Mouse (Mus musculus) E14TG2a.4 (cell line): Measurements from ENCODE around the gene Csrnp3.

Experiments used
- H3K27me3 ChIP-seq: 2 replicates; pipeline ENCODE4 v1.6.1; 2014; ENCODE audit warnings: low read length, control low read depth; ENCODE audit not compliant: insufficient read depth
- H3K36me3 ChIP-seq: 2 replicates; pipeline ENCODE4 v1.6.1; 2014; ENCODE audit warnings: low read length, control low read depth; ENCODE audit not compliant: insufficient read depth
- H3K4me1 ChIP-seq: replicated peaks from 2 replicates; pipeline ENCODE4 v1.6.1; 2014; ENCODE audit warnings: low read depth, low read length, control low read depth
- H3K4me3 ChIP-seq: replicated peaks from 2 replicates; pipeline ENCODE4 v1.5.1; 2014; ENCODE audit warnings: mild to moderate bottlenecking, low read length
- H3K9me3 ChIP-seq: 2 replicates; pipeline ENCODE4 v1.6.1; 2014; ENCODE audit warnings: low read length, control low read depth
- CTCF ChIP-seq: conservative IDR thresholded peaks from 2 replicates; pipeline ENCODE4 v1.5.1; 2014; ENCODE audit warnings: low read length
- NANOG ChIP-seq: IDR thresholded peaks from 2 replicates; pipeline ENCODE4 v1.6.1; 2014; ENCODE audit warnings: borderline replicate concordance, low read length, mixed read lengths
- POU5F1 ChIP-seq: IDR thresholded peaks from 2 replicates; pipeline ENCODE4 v1.6.1; 2014; ENCODE audit warnings: low read length, borderline replicate concordance

Gene Csrnp3

DNA sequence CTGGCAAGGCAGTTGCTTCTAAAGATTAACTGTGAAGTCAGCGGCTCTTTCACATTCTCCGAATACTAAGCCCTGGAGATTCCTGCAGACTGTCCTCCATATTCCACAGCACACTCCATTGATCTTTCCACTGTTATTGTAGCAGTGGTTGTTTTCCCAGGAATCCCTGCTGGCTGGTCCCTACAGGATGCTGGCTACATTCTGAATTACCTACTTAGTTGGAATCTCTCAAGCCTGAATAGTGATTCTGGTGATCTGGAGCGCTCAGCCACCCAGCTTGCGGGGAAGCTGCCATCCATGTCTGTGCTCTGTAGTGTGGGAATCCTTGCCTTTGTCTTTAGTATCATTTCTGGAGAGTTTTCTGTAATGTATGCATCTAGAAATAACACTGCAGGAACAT, 51.5 kb downstream of the Csrnp3 start:
- Histone ChIP-seq H3K9me3 (no peaks in the 10 kb centered on the region), H3K4me1 (0 out of 2 replicates have a peak, but pooled peaks cover 6% of the 10 kb centered on the region), H3K4me3 (no peak overlapping the region), H3K27me3 (no peaks in the 10 kb centered on the region), H3K36me3 (no peaks in the 10 kb centered on the region)
- TF ChIP-seq NANOG (no peak), POU5F1 (no peak), CTCF (no peak)

DNA sequence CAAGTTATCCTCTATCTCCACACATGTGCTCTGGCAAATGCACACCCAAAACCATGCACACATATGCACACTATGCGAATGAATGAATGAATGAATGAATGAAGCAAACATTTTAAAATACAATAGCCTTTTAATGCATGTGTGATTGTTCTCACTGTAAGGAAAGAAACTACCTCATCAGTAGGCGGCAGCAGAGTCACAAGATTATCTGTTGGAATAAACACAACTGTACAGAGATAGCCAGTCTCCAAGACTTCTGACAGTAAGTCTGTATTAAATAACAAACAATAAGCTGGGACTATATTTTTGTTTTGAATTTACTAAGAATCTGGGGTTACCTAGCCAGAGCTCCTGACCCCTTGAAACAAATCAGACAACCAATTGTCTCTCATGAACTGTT, 53.9 kb downstream of the Csrnp3 start:
- no peaks in the 10 kb centered on the region for H3K36me3 ChIP-seq
- TF ChIP-seq NANOG: no peak
- no peak for TF ChIP-seq POU5F1
- TF ChIP-seq CTCF: no peak

DNA sequence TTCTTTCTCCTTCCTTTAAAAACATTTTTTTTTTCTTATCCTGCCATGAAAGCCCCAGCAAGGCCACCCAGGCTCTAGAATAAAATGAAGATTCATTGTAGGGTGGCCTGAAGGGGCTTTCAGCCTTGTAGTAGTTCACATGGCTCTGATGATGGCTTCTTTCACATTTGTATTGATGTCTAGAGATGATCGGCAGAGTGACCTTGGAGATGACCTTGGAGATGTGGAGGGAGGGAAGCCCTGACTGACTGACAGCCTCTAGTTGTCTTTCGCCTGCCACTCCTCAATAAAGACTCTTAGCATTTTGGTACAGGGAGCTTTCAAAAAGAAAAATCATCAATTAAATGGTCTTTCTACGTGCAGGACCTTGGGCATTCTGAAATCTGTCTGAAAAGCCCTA, 63.0 kb downstream of the Csrnp3 start:
- H3K9me3 ChIP-seq: no peaks in the 10 kb centered on the region
- TF ChIP-seq NANOG (peak; percentile 25; the same call in 1 of the 2 replicates), CTCF (no peak)
- peaks cover 40% of the 10 kb centered on the region for H3K4me1 ChIP-seq
- no peaks in the 10 kb centered on the region for H3K27me3 ChIP-seq
- no peak overlapping the region for H3K4me3 ChIP-seq
- H3K36me3 ChIP-seq: no peaks in the 10 kb centered on the region

More for the DNA sequence above, 53.9 kb downstream of the Csrnp3 start:
- Histone ChIP-seq H3K4me3 (no peak overlapping the region), H3K27me3 (no peaks in the 10 kb centered on the region), H3K9me3 (no peaks in the 10 kb centered on the region), H3K4me1 (0 out of 2 replicates have a peak, but pooled peaks cover 6% of the 10 kb centered on the region)

DNA sequence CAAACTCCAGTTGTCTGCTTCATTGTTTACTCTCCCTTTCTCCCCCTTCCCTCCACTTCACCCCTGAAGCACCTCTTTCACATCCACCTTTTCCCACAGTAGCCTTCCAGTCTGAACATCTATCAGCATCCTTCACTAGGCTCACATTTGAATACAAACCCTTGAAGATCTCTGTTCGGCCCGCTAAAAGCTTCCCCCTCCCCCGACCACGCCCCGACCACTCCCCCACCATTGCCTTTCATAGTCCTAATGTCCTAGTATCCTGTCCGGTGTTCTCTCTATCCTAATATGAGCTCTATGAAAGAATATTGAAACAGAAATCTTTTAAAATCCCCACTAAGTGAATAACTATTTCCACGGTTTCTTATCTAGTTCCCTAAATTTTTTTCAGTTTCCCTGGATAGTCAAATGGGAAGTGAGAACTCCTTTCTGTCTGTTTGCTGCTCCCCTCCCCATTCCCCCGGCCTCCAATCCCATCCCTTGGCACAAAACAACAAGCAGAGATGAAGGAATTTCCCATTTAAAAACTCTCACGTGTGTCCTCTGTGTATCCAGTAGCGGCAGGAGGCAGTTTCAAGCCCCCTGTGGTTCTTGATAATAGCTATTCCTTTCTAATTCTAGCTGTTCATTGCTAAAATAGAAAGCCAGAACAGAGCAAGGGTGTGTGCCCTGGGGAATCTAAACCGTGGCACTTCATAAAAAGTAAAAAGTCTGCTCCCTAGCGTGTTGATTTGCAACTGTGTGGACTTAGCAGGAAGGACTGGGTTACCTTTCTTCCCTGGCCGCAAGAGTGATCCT, 64.4 kb downstream of the Csrnp3 start:
- no peak overlapping the region for H3K4me3 ChIP-seq
- peaks cover 37% of the 10 kb centered on the region for H3K4me1 ChIP-seq
- H3K36me3 ChIP-seq: no peaks in the 10 kb centered on the region
- H3K27me3 ChIP-seq: no peaks in the 10 kb centered on the region; the same call in 1 of the 2 replicates
- TF ChIP-seq CTCF: no peak
- TF ChIP-seq POU5F1: no peak
- no peak for TF ChIP-seq NANOG
- no peaks in the 10 kb centered on the region for H3K9me3 ChIP-seq

DNA sequence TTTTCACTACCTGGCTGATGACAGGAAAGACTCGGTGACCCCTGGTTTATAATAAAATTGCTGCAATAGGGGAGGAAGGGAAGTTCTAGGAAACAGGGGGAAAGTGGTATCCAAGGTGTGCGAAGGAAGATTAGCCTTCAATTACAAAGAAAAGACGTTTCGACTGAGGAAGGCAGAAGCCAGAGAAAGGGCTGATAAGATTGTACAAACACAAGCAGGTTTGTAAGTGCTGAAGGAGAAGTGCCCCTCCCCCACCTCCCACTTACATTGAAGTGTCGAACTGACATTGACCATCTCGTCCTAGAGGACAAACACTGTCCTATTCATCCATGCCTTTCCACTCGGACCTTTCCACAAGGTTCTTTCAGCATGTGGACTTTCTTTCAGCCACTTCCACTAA, 70.4 kb downstream of the Csrnp3 start:
- no peaks in the 10 kb centered on the region for H3K9me3 ChIP-seq
- H3K4me1 ChIP-seq: peaks cover 12% of the 10 kb centered on the region
- no peaks in the 10 kb centered on the region for H3K36me3 ChIP-seq
- TF ChIP-seq POU5F1 (no peak), NANOG (no peak), CTCF (no peak)
- H3K4me3 ChIP-seq: no peak overlapping the region
- H3K27me3 ChIP-seq: no peaks in the 10 kb centered on the region; the same call in 1 of the 2 replicates

DNA sequence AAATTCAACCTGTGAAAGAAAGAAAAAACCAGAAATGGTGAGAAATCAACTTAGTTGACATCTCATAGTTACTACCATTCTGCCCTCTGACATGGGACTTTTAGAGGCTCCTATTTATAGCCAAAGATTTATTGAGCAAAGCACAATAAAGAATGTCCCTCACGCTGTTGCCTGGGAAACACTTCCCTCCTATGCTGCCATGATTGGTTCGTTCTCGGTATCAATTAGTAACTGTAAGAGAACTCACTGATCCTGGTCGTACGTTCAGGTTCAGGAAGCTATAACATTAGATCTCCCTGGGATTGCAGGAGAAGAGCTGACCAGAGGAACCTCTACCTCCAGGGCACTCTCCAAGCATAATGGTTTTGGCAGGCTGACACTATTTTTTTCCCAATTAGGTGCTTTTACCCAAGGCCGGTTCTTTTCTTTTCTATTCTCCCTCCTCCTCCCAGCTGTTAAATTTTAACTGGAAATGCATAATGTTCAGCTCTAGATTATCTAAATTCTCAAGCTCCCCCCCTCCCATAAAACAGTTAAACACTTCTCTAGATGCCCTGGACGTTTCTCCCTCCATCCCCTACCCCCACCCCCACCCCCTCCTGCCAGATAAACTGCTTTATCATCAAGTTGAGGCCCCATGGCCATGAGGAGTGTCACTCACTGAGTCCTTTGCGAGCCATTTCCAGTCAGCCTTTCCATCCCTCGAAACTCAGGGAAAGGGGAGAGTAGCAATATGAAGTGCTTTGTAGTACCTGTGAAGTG, 75.3 kb downstream of the Csrnp3 start:
- Histone ChIP-seq H3K27me3 (no peaks in the 10 kb centered on the region), H3K4me3 (no peak overlapping the region), H3K4me1 (peaks cover 5% of the 10 kb centered on the region), H3K9me3 (no peaks in the 10 kb centered on the region), H3K36me3 (no peaks in the 10 kb centered on the region)
- TF ChIP-seq NANOG: no peak
- TF ChIP-seq POU5F1: no peak
- TF ChIP-seq CTCF: no peak

DNA sequence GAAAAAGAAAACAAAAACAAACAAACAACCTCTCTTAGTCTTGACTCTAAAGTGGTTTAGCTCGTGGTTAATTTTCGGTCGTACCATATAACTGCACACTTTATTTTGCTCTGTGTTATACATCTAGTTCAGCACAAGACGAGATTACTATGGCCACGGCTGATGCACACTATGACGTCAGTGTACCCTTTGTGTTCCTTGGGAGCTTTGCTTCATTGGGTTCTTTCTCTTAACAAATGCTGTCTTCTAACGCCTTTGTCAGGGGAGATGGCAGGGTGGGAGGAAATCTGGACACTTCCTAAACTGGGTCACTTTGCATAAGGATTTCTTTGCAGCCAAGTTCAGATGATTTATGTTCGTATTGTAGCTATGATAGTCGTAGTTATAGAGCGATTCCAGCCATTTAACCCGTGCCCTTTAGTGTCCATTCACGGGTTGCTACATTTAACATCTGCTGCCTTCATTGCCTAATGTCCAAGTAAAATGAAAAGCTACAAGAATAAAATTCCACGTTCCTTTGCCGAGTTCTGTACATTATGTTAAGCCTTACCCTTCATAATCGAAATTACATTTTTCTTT, 79.9 kb downstream of the Csrnp3 start:
- no peak for TF ChIP-seq NANOG
- no peak for TF ChIP-seq POU5F1
- no peak for TF ChIP-seq CTCF
- H3K36me3 ChIP-seq: no peaks in the 10 kb centered on the region

More for the DNA sequence above, 79.9 kb downstream of the Csrnp3 start:
- Histone ChIP-seq H3K4me3 (no peak overlapping the region), H3K4me1 (peaks cover 3% of the 10 kb centered on the region; the same call in 1 of the 2 replicates), H3K27me3 (no peaks in the 10 kb centered on the region), H3K9me3 (no peaks in the 10 kb centered on the region)
